Mouse (Mus musculus): ENCODE measurements around the gene Tekt3. TPM values are rescaled to one million over a fixed set of nuclear protein-coding genes. Genes with fewer than 3 reads are reported as not detected.
A peak's percentile ranks its signal among the peaks of the same experiment; 100 is the strongest.

Tekt3 gene
- not detected for total RNA-seq (2021)
- long read RNA-seq, experiment 1, partial matches to known transcripts: 0 of 1 reads
- long read RNA-seq, experiment 1, other reads (novel, unspliced or antisense): 1 of 1 reads
- long read RNA-seq, experiment 2: 0 reads

- no peak for DNase-seq (ENCODE audit: low spot score in 2 of 2)
Observed at GRCm38 (mm10) chr11:63061446-63061845, at the start of gene Tekt3. Gene Tekt3, plus strand, starts transcription at chr11:63061654.

GRCm38 (mm10) chr11:63017327-63018082, 43.9 kb upstream of the Tekt3 start:
- DNase-seq (ENCODE audit: low spot score in 2 of 2): no peak

GRCm38 (mm10) chr11:63018083-63018622, 43.3 kb upstream of the Tekt3 start:
- DNase-seq (ENCODE audit: low spot score in 2 of 2): no peak

- no peak for DNase-seq (ENCODE audit: low spot score in 2 of 2)
Observed at GRCm38 (mm10) chr11:63020633-63021032, 40.8 kb upstream of the Tekt3 start.

- DNase-seq (ENCODE audit: low spot score in 2 of 2): no peak
Observed at GRCm38 (mm10) chr11:63021141-63021806, 40.2 kb upstream of the Tekt3 start.

- no peak for DNase-seq (ENCODE audit: low spot score in 2 of 2)
Observed at GRCm38 (mm10) chr11:63023461-63023860, 38.0 kb upstream of the Tekt3 start.

GRCm38 (mm10) chr11:63024136-63024535, 37.3 kb upstream of the Tekt3 start:
- DNase-seq (ENCODE audit: low spot score in 2 of 2): no peak

GRCm38 (mm10) chr11:63025476-63025875, 36.0 kb upstream of the Tekt3 start:
- no peak for DNase-seq (ENCODE audit: low spot score in 2 of 2)

GRCm38 (mm10) chr11:63026651-63027141, 34.8 kb upstream of the Tekt3 start:
- peak in 1 of 2 experiments; percentile 27 for DNase-seq (ENCODE audit: low spot score in 2 of 2)

GRCm38 (mm10) chr11:63028131-63028530, 33.3 kb upstream of the Tekt3 start:
- no peak for DNase-seq (ENCODE audit: low spot score in 2 of 2)

GRCm38 (mm10) chr11:63029148-63029714, 32.2 kb upstream of the Tekt3 start:
- DNase-seq (ENCODE audit: low spot score in 2 of 2): no peak

GRCm38 (mm10) chr11:63029721-63030120, 31.7 kb upstream of the Tekt3 start:
- DNase-seq (ENCODE audit: low spot score in 2 of 2): no peak

- DNase-seq (ENCODE audit: low spot score in 2 of 2): no peak
Observed at GRCm38 (mm10) chr11:63035420-63036211, 25.8 kb upstream of the Tekt3 start.

- DNase-seq (ENCODE audit: low spot score in 2 of 2): no peak
Observed at GRCm38 (mm10) chr11:63040002-63040661, 21.3 kb upstream of the Tekt3 start.

- no peak for DNase-seq (ENCODE audit: low spot score in 2 of 2)
Observed at GRCm38 (mm10) chr11:63045771-63046170, 15.7 kb upstream of the Tekt3 start.

- DNase-seq (ENCODE audit: low spot score in 2 of 2): no peak
Observed at GRCm38 (mm10) chr11:63046380-63046779, 15.1 kb upstream of the Tekt3 start.

- no peak for DNase-seq (ENCODE audit: low spot score in 2 of 2)
Observed at GRCm38 (mm10) chr11:63050362-63050932, 11.0 kb upstream of the Tekt3 start.

GRCm38 (mm10) chr11:63051041-63051440, 10.4 kb upstream of the Tekt3 start:
- DNase-seq (ENCODE audit: low spot score in 2 of 2): no peak

- no peak for DNase-seq (ENCODE audit: low spot score in 2 of 2)
Observed at GRCm38 (mm10) chr11:63051996-63052395, 9.5 kb upstream of the Tekt3 start.

- DNase-seq (ENCODE audit: low spot score in 2 of 2): no peak
Observed at GRCm38 (mm10) chr11:63055596-63055995, 5.9 kb upstream of the Tekt3 start.
